Mouse (Mus musculus) gastrocnemius, adult 2 months (tissue): ENCODE measurements around the gene Zkscan3. TPM values are rescaled to one million over a fixed set of nuclear protein-coding genes. Genes with fewer than 3 reads are reported as not detected.
"Not testable (repeated sequence)": the region's sequence is repeated elsewhere in the genome, so short reads cannot be mapped to it uniquely, and the experiment has no call there.

Experiments used
- DNase-seq: peaks from one replicate; pipeline ENCODE4 v3.0.0; 2022
- H3K27ac ChIP-seq: fragments of 200-600 bp; 2 replicates; pipeline ENCODE4 v1.8.1; 2022; ENCODE audit warnings: mild to moderate bottlenecking
- H3K4me3 ChIP-seq: fragments of 200-600 bp; 2 replicates; pipeline ENCODE4 v1.8.1; 2022; ENCODE audit warnings: mild to moderate bottlenecking, moderate library complexity
- CTCF ChIP-seq: fragments of 200-600 bp; IDR thresholded peaks from 2 replicates; pipeline ENCODE4 v1.8.1; 2022; ENCODE audit warnings: antibody characterized with exemption, mild to moderate bottlenecking, moderate library complexity
- intact Hi-C: fragments of 180-260 bp; cut with DNase I; formaldehyde crosslinking; loops from one replicate; pipeline ENCODE4 v1.15.1; 2025
- total RNA-seq, 2 experiments: library from RNA; stranded (reverse); gene quantifications; 2 replicates each; pipeline ENCODE4 v1.2.3; 2021

The Zkscan3 gene
- total RNA-seq, 2 experiments from 2014 or later = 16.2 to 20.6 TPM

DNA sequence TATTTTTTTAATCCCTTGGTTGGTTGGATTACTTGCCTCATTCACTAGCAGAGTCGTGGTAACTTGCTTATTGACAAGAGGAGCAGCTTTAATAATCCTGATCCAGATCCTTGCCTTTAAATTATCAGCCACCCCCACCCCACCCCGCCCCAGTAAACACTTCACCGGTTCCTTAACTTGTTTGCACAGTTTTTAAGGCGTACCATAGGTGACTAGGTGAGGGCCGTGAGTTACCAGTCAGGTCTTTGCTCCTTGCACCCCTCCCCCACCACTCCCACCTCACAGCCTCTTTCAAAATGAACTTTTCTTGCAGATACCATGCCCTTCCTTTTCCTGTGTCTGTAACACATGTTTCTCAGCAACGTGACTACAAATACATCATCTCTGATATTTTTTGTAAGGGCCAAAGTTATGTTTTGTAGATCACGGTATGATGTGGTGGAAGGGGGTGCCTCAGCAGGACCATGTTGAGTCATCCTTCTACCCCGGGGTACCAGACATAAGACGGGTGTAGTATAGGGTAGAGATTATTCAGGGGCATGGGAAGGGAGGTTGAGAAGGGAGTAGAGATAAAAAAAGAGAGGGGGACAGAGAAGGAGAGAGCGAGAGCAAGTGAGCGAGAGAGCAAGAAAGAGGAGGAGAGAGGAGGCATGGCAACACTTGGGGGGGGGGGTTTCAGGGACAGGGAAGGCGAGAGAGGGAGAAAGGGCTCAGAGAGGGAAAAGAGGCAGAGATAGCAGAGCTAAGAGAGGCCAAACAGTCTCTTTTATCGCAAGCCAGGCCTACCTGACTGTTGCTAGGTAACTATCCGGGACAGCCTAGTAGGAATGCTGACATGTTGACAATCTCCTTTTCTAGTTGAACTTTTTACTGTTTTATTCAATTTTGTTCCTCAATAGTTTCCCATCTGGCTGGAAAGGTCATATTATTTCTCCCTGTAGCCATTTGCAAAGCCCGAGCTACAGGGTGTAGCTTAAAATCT is 12.0 kb upstream of the Zkscan3 start:
- intact Hi-C loops = no loop called here
- H3K4me3 ChIP-seq = no peak overlapping the region
- H3K27ac ChIP-seq = no peak overlapping the region
- no peak for DNase-seq
- no peak for TF ChIP-seq CTCF

DNA sequence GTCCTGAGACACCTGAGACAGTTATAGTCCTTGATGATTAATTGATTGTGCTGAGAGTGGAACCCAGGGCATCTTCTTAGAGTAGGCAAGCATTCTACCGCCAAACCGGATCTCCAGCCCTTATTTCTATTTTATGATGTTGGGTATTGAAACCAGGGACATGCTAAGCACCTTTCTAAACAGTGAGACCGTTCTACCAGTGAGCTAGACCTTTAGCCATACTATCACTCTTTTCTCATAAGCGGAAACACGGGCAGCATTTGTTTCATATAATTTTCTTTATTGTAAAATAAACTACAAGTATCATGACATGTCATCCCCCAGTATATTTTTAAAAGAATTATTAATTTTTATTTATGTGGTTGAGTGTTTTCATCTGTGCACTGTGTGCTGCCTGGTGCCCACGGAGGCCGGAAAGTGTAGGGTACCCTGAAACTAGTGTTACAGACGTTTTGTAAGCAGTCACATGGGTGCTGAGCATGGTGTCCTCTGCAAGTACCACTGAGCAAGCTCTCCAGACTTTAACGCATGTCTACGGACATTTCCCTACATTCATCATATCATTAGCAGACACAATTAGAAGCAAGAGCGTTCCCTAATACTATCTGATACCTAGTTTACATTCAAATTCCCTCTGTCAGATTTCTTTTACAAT is 6.4 kb upstream of the Zkscan3 start:
- Histone ChIP-seq H3K4me3 (peak overlapping the region; percentile 80), H3K27ac (peak overlapping the region; percentile 97)
- no peak for TF ChIP-seq CTCF
- no peak for DNase-seq
- intact Hi-C loops = loop anchor here (2.0 kb wide), 1 partner anchor 122 kb away; the partner anchor contains the start of gene Zkscan8

DNA sequence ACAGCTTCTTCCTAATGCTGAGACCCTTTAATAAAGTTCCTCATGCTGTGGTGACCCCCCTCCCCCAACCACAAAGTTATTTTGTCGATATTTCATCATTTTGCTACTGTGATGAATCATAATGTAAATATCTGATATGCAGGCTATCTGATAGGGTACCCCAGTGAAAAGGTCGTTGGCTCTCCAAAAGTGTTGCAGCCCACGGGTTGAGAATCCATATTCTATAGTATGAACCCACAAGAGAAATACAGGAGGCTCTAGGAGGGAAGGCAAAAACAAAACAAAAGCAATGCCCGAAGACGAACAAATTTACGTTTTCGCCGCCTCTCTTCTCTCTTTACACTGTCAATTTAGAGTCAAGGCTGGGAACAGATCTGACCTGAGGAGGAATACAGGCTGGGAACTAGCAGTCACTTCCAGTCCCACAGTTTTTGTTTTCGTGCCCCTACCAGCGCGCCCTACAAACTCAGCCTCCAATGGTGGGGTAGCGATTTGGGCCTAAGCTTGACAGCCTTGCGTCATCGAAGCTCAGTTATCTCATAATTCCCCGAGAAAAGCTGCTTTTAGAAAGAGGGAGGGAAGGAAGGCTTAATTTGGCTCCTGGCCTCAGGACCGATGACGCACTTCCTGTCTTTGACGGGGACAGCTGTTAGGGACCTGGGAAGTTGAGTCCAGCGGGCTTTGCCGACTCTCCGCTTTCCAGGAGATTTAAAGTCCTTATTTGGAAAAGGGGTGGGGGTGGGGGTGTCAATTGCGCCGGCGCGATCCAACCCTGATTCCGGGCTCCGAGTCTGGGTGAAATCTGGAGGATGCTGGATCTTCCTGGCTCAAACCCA is 5.6 kb upstream of the Zkscan3 start:
- peak overlapping the region; percentile 97 for H3K27ac ChIP-seq
- no peak for TF ChIP-seq CTCF
- peak; percentile 90 for DNase-seq
- intact Hi-C loops = loop anchor here (2.0 kb wide), 1 partner anchor 123 kb away; the partner anchor contains the start of gene Zkscan8
- peak overlapping the region; percentile 80 for H3K4me3 ChIP-seq

DNA sequence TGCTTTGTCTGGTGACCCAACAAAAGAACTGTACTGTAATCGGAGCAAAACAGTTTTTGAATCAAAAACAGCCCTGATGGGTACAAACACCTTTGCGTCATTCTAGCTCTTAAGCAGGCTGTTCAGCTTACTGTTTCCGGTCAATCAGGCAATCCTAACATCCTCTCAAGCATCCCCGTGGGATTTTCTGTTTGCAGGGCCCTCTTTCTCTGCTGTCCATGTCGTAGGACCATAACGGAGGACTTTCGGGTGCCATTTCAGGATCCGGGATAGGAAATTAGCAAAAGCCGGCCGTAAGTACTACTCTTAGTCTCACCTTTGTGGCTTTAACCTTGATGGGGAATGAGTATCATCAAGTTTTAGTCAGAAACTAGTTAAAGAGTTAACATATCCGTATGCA is 4.8 kb upstream of the Zkscan3 start:
- H3K4me3 ChIP-seq = peak overlapping the region; percentile 80
- intact Hi-C loops = no loop called here
- TF ChIP-seq CTCF = no peak
- DNase-seq = no peak
- peak overlapping the region; percentile 97 for H3K27ac ChIP-seq

DNA sequence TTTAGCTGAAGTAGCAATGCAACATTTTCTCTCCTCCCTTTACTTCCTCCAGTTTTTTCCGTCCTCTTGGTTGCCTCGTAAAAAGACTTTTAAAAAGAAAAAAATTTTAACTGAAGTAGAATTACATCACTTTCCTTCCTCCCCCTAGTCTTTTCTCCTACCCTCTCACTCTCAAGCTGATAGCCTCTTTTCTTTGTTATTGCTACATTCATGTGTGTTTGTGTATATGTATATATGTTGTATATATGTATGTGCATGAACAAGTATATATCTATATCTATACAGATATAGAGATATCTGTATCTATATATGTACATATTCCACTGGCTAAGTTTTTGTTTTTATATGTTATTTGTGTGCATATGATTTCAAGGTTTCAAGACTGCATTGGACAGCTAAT is 293 bp upstream of the Zkscan3 start:
- Histone ChIP-seq H3K27ac (peak overlapping the region; percentile 96), H3K4me3 (peak overlapping the region; percentile 96)
- intact Hi-C loops = loop anchor here (2.0 kb wide), 3 partner anchors 40 to 104 kb away; partner anchors contain the start of genes Zscan12 and Zscan26
- no peak for DNase-seq
- no peak for TF ChIP-seq CTCF

DNA sequence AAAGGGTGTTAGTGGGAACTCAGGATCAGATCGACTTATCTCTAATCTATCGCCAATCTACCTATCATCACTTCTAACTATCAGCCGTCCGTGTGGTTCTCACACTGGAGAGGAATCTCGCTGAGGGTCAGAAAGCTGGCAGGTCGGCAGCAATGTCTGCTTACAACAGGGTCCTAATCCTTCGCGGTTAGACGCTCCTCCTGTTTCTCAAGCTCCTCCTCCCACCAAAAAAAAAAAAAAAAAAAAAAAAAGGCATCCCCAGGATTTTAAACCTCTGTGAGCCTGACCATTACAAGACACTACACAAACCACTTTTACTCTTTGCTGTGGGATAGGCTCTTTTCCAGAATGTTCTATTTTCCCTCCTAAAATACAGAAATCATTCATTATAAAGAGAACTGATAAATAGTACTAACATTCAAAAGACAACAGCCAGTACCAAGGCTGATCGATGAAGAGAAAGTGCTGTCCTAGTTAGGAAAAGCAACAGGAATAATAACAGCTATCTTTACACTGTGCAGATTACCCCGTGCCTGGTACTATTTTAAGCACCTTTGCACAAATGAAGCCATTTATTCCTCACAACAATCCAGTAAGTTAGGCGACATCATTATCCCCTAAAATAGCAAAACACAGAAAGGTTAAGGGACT is 794 bp downstream of the Zkscan3 start:
- intact Hi-C loops = loop anchor here (2.0 kb wide), 3 partner anchors 39 to 105 kb away; partner anchors contain the start of genes Zscan12 and Zscan26
- Histone ChIP-seq H3K27ac (peak overlapping the region; percentile 96), H3K4me3 (peak overlapping the region; percentile 96)
- TF ChIP-seq CTCF = no peak
- no peak for DNase-seq

DNA sequence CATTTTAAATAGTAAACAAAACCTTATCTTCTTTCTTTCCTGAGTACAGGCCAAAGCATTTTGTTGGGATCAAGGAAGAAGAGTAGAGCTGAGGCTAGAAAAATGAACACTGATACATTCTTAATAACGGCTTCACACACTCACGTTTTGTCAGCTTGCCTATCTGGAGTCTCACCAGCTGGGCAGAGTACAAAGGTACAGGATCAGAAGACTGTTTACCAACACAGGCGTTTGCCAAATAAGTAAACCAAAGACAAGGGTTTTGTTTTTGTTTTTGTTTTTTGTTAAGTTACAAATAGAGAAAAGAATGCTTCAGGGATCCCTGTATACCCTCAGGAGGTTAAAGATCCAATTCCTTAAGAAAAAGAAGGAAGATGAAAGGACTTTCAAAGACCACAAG is 1.4 kb downstream of the Zkscan3 start:
- H3K27ac ChIP-seq = no peak overlapping the region
- no peak for DNase-seq
- intact Hi-C loops = no loop called here
- TF ChIP-seq CTCF = no peak
- H3K4me3 ChIP-seq = peak overlapping the region; percentile 96

DNA sequence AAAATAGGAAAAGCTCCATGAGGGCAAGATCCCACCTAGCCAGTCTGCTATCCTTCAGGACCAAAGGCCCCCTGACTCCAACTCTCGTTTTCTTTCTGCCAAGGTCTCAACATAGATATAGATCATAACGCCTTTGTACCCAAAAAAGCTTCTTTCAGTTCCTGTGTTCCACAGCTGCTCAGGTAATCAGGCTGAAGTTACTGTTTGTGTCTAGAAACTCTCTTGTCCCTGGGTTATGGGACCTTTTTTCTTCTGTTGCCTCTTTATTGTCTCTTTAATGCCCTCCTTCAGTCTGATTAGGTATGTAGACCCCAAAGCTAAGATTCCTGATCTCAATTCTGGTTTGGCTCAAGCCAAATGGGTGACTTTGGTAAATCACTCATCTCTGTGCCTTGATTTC is 5.1 kb downstream of the Zkscan3 start:
- no peak for TF ChIP-seq CTCF
- intact Hi-C loops = no loop called here
- H3K4me3 ChIP-seq = no peak overlapping the region
- DNase-seq = no peak
- no peak overlapping the region for H3K27ac ChIP-seq

DNA sequence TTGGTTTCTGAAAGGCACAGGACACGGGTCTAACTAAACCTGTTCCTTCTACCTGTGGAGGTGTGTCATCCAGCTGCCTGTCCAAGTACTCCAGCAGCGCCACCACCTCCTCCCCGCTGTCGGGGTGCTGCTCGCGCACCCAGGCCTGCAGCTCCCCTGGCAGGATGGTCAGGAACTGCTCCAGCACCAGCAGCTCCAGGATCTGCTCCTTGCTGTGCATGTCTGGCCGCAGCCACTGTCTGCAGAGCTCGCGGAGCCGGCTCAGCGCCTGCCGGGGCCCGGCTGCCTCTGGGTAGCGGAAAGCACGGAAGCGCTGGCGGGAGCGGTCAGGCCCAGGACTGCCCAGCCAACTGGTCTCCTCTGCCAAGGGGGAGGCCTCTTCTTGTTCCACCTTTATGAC is 6.5 kb downstream of the Zkscan3 start:
- H3K27ac ChIP-seq, intact Hi-C loops: not testable (repeated sequence)
- H3K4me3 ChIP-seq = peak overlapping the region; percentile 65
- DNase-seq = peak; percentile 56

DNA sequence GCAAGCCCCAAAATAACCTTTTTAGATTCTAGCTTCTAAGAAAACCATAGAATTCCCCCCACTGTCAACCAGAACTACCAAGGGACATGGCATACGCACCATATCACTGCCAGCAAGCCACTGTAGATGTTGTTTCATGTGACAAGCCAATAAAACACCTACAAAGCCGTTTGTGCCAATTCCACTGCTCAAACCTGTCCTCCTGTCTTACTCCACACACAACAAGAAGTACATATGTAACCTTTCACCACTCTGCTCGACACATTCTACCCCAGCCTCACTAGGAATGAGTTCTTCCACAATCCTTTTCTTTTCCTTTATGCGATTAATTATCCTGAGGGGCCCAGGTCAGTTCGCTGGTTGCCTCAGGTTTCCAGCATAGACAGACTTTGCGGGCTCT is 6.9 kb downstream of the Zkscan3 start:
- intact Hi-C loops = no loop called here
- DNase-seq = no peak
- no peak overlapping the region for H3K4me3 ChIP-seq
- TF ChIP-seq CTCF = no peak
- no peak overlapping the region for H3K27ac ChIP-seq

DNA sequence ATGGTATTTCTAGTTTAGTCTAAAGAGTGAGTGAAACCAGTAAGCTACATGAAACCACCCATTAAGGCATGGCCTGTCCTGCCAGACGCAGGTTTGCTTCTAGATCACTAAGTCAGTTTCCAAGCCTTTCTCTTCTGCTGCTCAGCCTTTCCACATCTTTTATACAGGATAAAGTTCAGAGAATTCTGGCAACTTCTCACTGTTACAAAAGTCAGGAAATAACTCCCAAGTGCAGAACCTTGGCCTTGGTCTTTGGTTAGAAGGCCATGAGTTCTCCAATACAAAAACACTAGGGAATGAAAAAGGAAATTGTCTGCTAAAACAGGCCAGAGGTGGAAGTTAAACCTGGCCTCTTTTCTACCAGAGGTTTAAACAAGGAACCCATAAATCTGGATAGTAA is 7.3 kb downstream of the Zkscan3 start:
- intact Hi-C loops = no loop called here
- no peak overlapping the region for H3K27ac ChIP-seq
- no peak overlapping the region for H3K4me3 ChIP-seq
- DNase-seq = no peak
- no peak for TF ChIP-seq CTCF

DNA sequence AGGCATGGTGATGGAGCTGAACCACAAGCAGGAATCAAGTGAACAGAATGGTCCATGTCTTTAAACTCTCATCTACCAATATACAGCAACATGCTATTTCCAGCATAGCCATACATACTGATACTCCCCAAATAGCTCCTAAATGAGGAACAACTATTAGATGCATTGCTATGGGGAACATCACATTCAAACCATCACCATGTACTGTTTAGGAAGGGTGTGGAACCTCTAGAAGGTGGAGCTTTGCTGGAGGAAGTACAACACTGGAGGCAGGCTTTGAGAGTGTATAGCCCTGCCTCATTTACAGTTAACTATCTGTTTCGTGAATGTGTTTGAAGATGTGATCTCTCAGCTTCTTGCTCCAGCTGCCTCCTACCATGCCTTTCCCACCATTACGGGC is 24.8 kb downstream of the Zkscan3 start:
- H3K27ac ChIP-seq = no peak overlapping the region
- intact Hi-C loops = no loop called here
- TF ChIP-seq CTCF = no peak
- H3K4me3 ChIP-seq = no peak overlapping the region
- DNase-seq = no peak
